Mouse (Mus musculus): ENCODE results near the gene Gja4. TPM values are rescaled to one million over a fixed set of nuclear protein-coding genes. Genes with fewer than 3 reads are reported as not detected.

Gja4 gene
- polyA plus RNA-seq, 1 experiment = 13.4 TPM

GRCm38 (mm10) chr4:127331171-127331570, 17.3 kb upstream of the Gja4 start:
- Histone ChIP-seq H3K4me3 (ENCODE audit: control insufficient read depth, insufficient read depth, low read length) (no peak overlapping the region), H3K4me1 (replicated peaks; ENCODE audit: control insufficient read depth, insufficient read depth, low read length) (no peaks in the 10 kb centered on the region), H3K36me3 (ENCODE audit: control insufficient read depth, insufficient read depth, low read length) (no peaks in the 10 kb centered on the region), H3K27ac (ENCODE audit: control insufficient read depth, insufficient read depth, low read length) (no peak overlapping the region), H3K27me3 (ENCODE audit: control insufficient read depth, insufficient read depth, low read length) (no peaks in the 10 kb centered on the region; the same call in 1 of the 2 replicates)
- WGBS = 91% methylated on average over 13 of the region's 13 CpGs
- DNase-seq = no peak
- TF ChIP-seq POLR2A (IDR thresholded peaks at IDR 0.05; ENCODE audit: control insufficient read depth, extremely low read depth, insufficient read depth, low read length, poor library complexity) = no peak
- TF ChIP-seq CTCF (IDR thresholded peaks at IDR 0.05; ENCODE audit: borderline replicate concordance, control insufficient read depth, extremely low read depth, insufficient read depth, low read length, poor library complexity) = no peak

GRCm38 (mm10) chr4:127330181-127331100, 16.6 kb upstream of the Gja4 start, which contains the start of gene Gjb3:
Gene Gjb3, minus strand, starts transcription at chr4:127330844.
- no peak within 1 kb of the TSS for H3K27ac ChIP-seq (ENCODE audit: control insufficient read depth, insufficient read depth, low read length)
- no peaks in the 10 kb centered on the region for H3K4me1 ChIP-seq (replicated peaks; ENCODE audit: control insufficient read depth, insufficient read depth, low read length)
- H3K27me3 ChIP-seq (ENCODE audit: control insufficient read depth, insufficient read depth, low read length) = no peaks in the 10 kb centered on the region; the same call in 1 of the 2 replicates
- H3K36me3 ChIP-seq (ENCODE audit: control insufficient read depth, insufficient read depth, low read length) = no peaks in the 10 kb centered on the region
- H3K4me3 ChIP-seq (ENCODE audit: control insufficient read depth, insufficient read depth, low read length) = no peak within 1 kb of the TSS
- DNase-seq = no peak
- TF ChIP-seq CTCF (IDR thresholded peaks at IDR 0.05; ENCODE audit: borderline replicate concordance, control insufficient read depth, extremely low read depth, insufficient read depth, low read length, poor library complexity) (no peak), POLR2A (IDR thresholded peaks at IDR 0.05; ENCODE audit: control insufficient read depth, extremely low read depth, insufficient read depth, low read length, poor library complexity) (no peak)
- 8% methylated on average over 49 of the region's 49 CpGs for WGBS

- H3K4me3 ChIP-seq (ENCODE audit: control insufficient read depth, insufficient read depth, low read length) = no peak overlapping the region
- WGBS = 16% methylated on average over 13 of the region's 13 CpGs
- no peak for DNase-seq
- no peaks in the 10 kb centered on the region for H3K36me3 ChIP-seq (ENCODE audit: control insufficient read depth, insufficient read depth, low read length)
- no peak for TF ChIP-seq CTCF (IDR thresholded peaks at IDR 0.05; ENCODE audit: borderline replicate concordance, control insufficient read depth, extremely low read depth, insufficient read depth, low read length, poor library complexity)
- no peaks in the 10 kb centered on the region; the same call in 1 of the 2 replicates for H3K27me3 ChIP-seq (ENCODE audit: control insufficient read depth, insufficient read depth, low read length)
- H3K4me1 ChIP-seq (replicated peaks; ENCODE audit: control insufficient read depth, insufficient read depth, low read length) = no peaks in the 10 kb centered on the region
- no peak overlapping the region for H3K27ac ChIP-seq (ENCODE audit: control insufficient read depth, insufficient read depth, low read length)
Observed at GRCm38 (mm10) chr4:127329751-127330150, 15.9 kb upstream of the Gja4 start.

- Histone ChIP-seq H3K4me1 (replicated peaks; ENCODE audit: control insufficient read depth, insufficient read depth, low read length) (no peaks in the 10 kb centered on the region), H3K27me3 (ENCODE audit: control insufficient read depth, insufficient read depth, low read length) (no peaks in the 10 kb centered on the region; the same call in 1 of the 2 replicates), H3K4me3 (ENCODE audit: control insufficient read depth, insufficient read depth, low read length) (no peak overlapping the region), H3K36me3 (ENCODE audit: control insufficient read depth, insufficient read depth, low read length) (no peaks in the 10 kb centered on the region), H3K27ac (ENCODE audit: control insufficient read depth, insufficient read depth, low read length) (no peak overlapping the region)
- 80% methylated on average over 3 of the region's 3 CpGs for WGBS
- DNase-seq = no peak
- no peak for TF ChIP-seq CTCF (IDR thresholded peaks at IDR 0.05; ENCODE audit: borderline replicate concordance, control insufficient read depth, extremely low read depth, insufficient read depth, low read length, poor library complexity)
- no peak for TF ChIP-seq POLR2A (IDR thresholded peaks at IDR 0.05; ENCODE audit: control insufficient read depth, extremely low read depth, insufficient read depth, low read length, poor library complexity)
Observed at GRCm38 (mm10) chr4:127329046-127329445, 15.2 kb upstream of the Gja4 start.

- WGBS = 78% methylated on average over 7 of the region's 7 CpGs
Observed at GRCm38 (mm10) chr4:127328378-127328777, 14.5 kb upstream of the Gja4 start.

GRCm38 (mm10) chr4:127327749-127328148, 13.9 kb upstream of the Gja4 start:
- Histone ChIP-seq H3K27me3 (ENCODE audit: control insufficient read depth, insufficient read depth, low read length) (no peaks in the 10 kb centered on the region; the same call in 1 of the 2 replicates), H3K4me3 (ENCODE audit: control insufficient read depth, insufficient read depth, low read length) (no peak overlapping the region), H3K4me1 (replicated peaks; ENCODE audit: control insufficient read depth, insufficient read depth, low read length) (no peaks in the 10 kb centered on the region), H3K36me3 (ENCODE audit: control insufficient read depth, insufficient read depth, low read length) (no peaks in the 10 kb centered on the region), H3K27ac (ENCODE audit: control insufficient read depth, insufficient read depth, low read length) (no peak overlapping the region)
- no peak for DNase-seq
- no peak for TF ChIP-seq POLR2A (IDR thresholded peaks at IDR 0.05; ENCODE audit: control insufficient read depth, extremely low read depth, insufficient read depth, low read length, poor library complexity)
- no peak for TF ChIP-seq CTCF (IDR thresholded peaks at IDR 0.05; ENCODE audit: borderline replicate concordance, control insufficient read depth, extremely low read depth, insufficient read depth, low read length, poor library complexity)
- 14% methylated on average over 6 of the region's 6 CpGs for WGBS

More at GRCm38 (mm10) chr4:127328378-127328777, 14.5 kb upstream of the Gja4 start:
- DNase-seq = no peak
- no peak overlapping the region for H3K4me3 ChIP-seq (ENCODE audit: control insufficient read depth, insufficient read depth, low read length)
- no peak overlapping the region for H3K27ac ChIP-seq (ENCODE audit: control insufficient read depth, insufficient read depth, low read length)
- H3K27me3 ChIP-seq (ENCODE audit: control insufficient read depth, insufficient read depth, low read length) = no peaks in the 10 kb centered on the region; the same call in 1 of the 2 replicates
- no peaks in the 10 kb centered on the region for H3K36me3 ChIP-seq (ENCODE audit: control insufficient read depth, insufficient read depth, low read length)
- TF ChIP-seq CTCF (IDR thresholded peaks at IDR 0.05; ENCODE audit: borderline replicate concordance, control insufficient read depth, extremely low read depth, insufficient read depth, low read length, poor library complexity) (no peak), POLR2A (IDR thresholded peaks at IDR 0.05; ENCODE audit: control insufficient read depth, extremely low read depth, insufficient read depth, low read length, poor library complexity) (no peak)
- no peaks in the 10 kb centered on the region for H3K4me1 ChIP-seq (replicated peaks; ENCODE audit: control insufficient read depth, insufficient read depth, low read length)

All from thymus, adult 2 months (tissue).